In genomic region chr13:34676507-34676906, GRCm38 (mm10) we compare ENCODE assay signal across 18 mouse cellular contexts. TPM values are rescaled to one million over a fixed set of nuclear protein-coding genes. Genes with fewer than 3 reads are reported as not detected.
DNase-seq lines count a peak whose midpoint lies in the region; ATAC-seq and TF ChIP-seq lines count a peak whose summit lies in the region.
"Had no signal": no experiment of that assay in that cellular context is flagged by ENCODE, and none has a peak within 500 bp of the region (broad histone marks: within the 10 kb centered on the region; RNA-seq: fewer than 3 reads in every experiment).

No protein-coding gene starts in this region.

- no peak for DNase-seq in forebrain, embryonic 10.5 days (ENCODE audit: extremely low spot score, low spot score)
- no peak for DNase-seq in layer of hippocampus, adult 2 months (ENCODE audit: low spot score in 2 of 2)
- no peak for DNase-seq in layer of hippocampus, adult 18-20 months (ENCODE audit: low spot score in 2 of 2)
- no peak for DNase-seq in midbrain, embryonic 11.5 days (ENCODE audit: low spot score, missing footprints)
- peak; percentile 73 for DNase-seq in splenic B cell, adult 2 months (ENCODE audit: low read depth, low spot score)
- DNase-seq in urinary bladder, adult 18-20 months (ENCODE audit: low spot score in 2 of 2): no peak
- no peak for DNase-seq in adrenal gland, postnatal 4 days (ENCODE audit: low spot score in 2 of 2)
- DNase-seq: adrenal gland, adult 2 months; cerebellum, adult 9-11 months; kidney, postnatal 14 days; right cerebral cortex, postnatal 14 days had no signal

- no peak for TF ChIP-seq CTCF in layer of hippocampus, adult 2 months (conservative IDR thresholded peaks at IDR 0.05)

- 64% methylated on average over 5 of the region's 5 CpGs for WGBS in forebrain, embryonic 15.5 days
- WGBS in forebrain, embryonic 10.5 days: 78% methylated on average over 5 of the region's 5 CpGs
- WGBS in midbrain, embryonic 11.5 days: 46% methylated on average over 5 of the region's 5 CpGs

- no peak overlapping the region for H3K4me3 ChIP-seq in forebrain, embryonic 15.5 days
- no peak overlapping the region for H3K4me3 ChIP-seq in forebrain, embryonic 10.5 days
- no peak overlapping the region for H3K4me3 ChIP-seq in layer of hippocampus, adult 2 months
- no peak overlapping the region for H3K4me3 ChIP-seq in midbrain, embryonic 11.5 days (ENCODE audit: low read depth, low read length)
- H3K4me3 ChIP-seq: forebrain, embryonic 12.5 days; liver, embryonic 15.5 days; stomach, embryonic 15.5 days had no signal

- no peaks in the 10 kb centered on the region for H3K9me3 ChIP-seq in forebrain, embryonic 15.5 days
- H3K9me3 ChIP-seq in forebrain, embryonic 10.5 days: no peaks in the 10 kb centered on the region
- H3K9me3 ChIP-seq in midbrain, embryonic 11.5 days (ENCODE audit: control insufficient read depth, low read length): no peaks in the 10 kb centered on the region
- H3K9me3 ChIP-seq: forebrain, embryonic 12.5 days; liver, embryonic 15.5 days; stomach, embryonic 15.5 days had no signal

- H3K27me3 ChIP-seq in forebrain, embryonic 15.5 days: no peaks in the 10 kb centered on the region
- H3K27me3 ChIP-seq in forebrain, embryonic 10.5 days (ENCODE audit: poor library complexity, severe bottlenecking): peaks cover 56% of the 10 kb centered on the region
- H3K27me3 ChIP-seq in midbrain, embryonic 11.5 days (ENCODE audit: control insufficient read depth, insufficient read depth, low read length): peaks cover 3% of the 10 kb centered on the region; the same call in 1 of the 2 replicates
- H3K27me3 ChIP-seq in splenic B cell, adult 2 months (ENCODE audit: control insufficient read depth, insufficient read depth, low read length, poor library complexity, severe bottlenecking): no peaks in the 10 kb centered on the region
- H3K27me3 ChIP-seq: liver, embryonic 15.5 days; stomach, embryonic 15.5 days had no signal

- no peak for ATAC-seq in forebrain, embryonic 15.5 days (replicated peaks)
- peak; percentile 35; the same call in 1 of the 2 replicates for ATAC-seq in midbrain, embryonic 11.5 days (ENCODE audit: low FRiP score)
- ATAC-seq: inflammation-experienced regulatory T-cells, adult 6 months had no signal

- peak overlapping the region; percentile 49; the same call in 1 of the 2 replicates for H3K27ac ChIP-seq in forebrain, embryonic 15.5 days (replicated peaks)
- no peak overlapping the region for H3K27ac ChIP-seq in forebrain, embryonic 10.5 days
- peak overlapping the region; percentile 28; the same call in 1 of the 2 replicates for H3K27ac ChIP-seq in layer of hippocampus, adult 2 months
- peak overlapping the region; percentile 42 for H3K27ac ChIP-seq in midbrain, embryonic 11.5 days (ENCODE audit: low read depth, low read length)
- H3K27ac ChIP-seq: forebrain, embryonic 12.5 days; liver, embryonic 15.5 days; stomach, embryonic 15.5 days had no signal

- no peaks in the 10 kb centered on the region for H3K36me3 ChIP-seq in forebrain, embryonic 15.5 days
- H3K36me3 ChIP-seq in forebrain, embryonic 10.5 days (replicated peaks): no peaks in the 10 kb centered on the region
- no peaks in the 10 kb centered on the region for H3K36me3 ChIP-seq in midbrain, embryonic 11.5 days (ENCODE audit: control insufficient read depth, insufficient read depth, low read length)
- no peaks in the 10 kb centered on the region for H3K36me3 ChIP-seq in splenic B cell, adult 2 months (ENCODE audit: control insufficient read depth, insufficient read depth, low read length, poor library complexity, severe bottlenecking)
- H3K36me3 ChIP-seq: forebrain, embryonic 12.5 days; liver, embryonic 15.5 days; stomach, embryonic 15.5 days had no signal

- H3K4me2 ChIP-seq in forebrain, embryonic 15.5 days (replicated peaks): no peak overlapping the region
- no peak overlapping the region for H3K4me2 ChIP-seq in midbrain, embryonic 11.5 days
- H3K4me2 ChIP-seq: forebrain, embryonic 12.5 days; liver, embryonic 15.5 days; stomach, embryonic 15.5 days had no signal

- no peak overlapping the region for H3K9ac ChIP-seq in forebrain, embryonic 15.5 days (replicated peaks)
- no peak overlapping the region for H3K9ac ChIP-seq in midbrain, embryonic 11.5 days (ENCODE audit: low read length)
- H3K9ac ChIP-seq: forebrain, embryonic 12.5 days; liver, embryonic 15.5 days; stomach, embryonic 15.5 days had no signal

- peaks cover 12% of the 10 kb centered on the region for H3K4me1 ChIP-seq in forebrain, embryonic 15.5 days
- H3K4me1 ChIP-seq in forebrain, embryonic 10.5 days: peaks cover 18% of the 10 kb centered on the region
- peaks cover 16% of the 10 kb centered on the region for H3K4me1 ChIP-seq in midbrain, embryonic 11.5 days (ENCODE audit: control insufficient read depth, insufficient read depth, low read length)
- H3K4me1 ChIP-seq: liver, embryonic 15.5 days; stomach, embryonic 15.5 days had no signal

RNA-seq across cellular contexts. Expression of gene Pxdc1, which starts 23.2 kb away (rescaled TPM):
- polyA plus RNA-seq in forebrain, embryonic 15.5 days (2015; fragmentation: Nextera tagmentation; extraction: Ambion mirVana): 5.9 and 7.8 TPM in 2 replicates
- 4.0 and 5.6 TPM in 2 replicates for polyA plus RNA-seq in forebrain, embryonic 10.5 days (2016; fragmentation: Nextera tagmentation; extraction: Ambion mirVana)
- total RNA-seq in layer of hippocampus, adult 2 months (2021): 10 to 100 TPM; 11.8 to 18.4 TPM
- total RNA-seq in layer of hippocampus, adult 18-20 months (2021): 10 to 100 TPM; 11.3 to 13.2 TPM
- polyA plus RNA-seq in midbrain, embryonic 11.5 days (2014; fragmentation: Nextera tagmentation; extraction: Ambion mirVana): 7.0 and 7.4 TPM in 2 replicates
- total RNA-seq in adrenal gland, postnatal 4 days (2021): 1 to 10 TPM; 4.6 to 7.9 TPM

RNA-seq across cellular contexts. Expression of gene Fam50b, which starts 58.1 kb away (rescaled TPM):
- polyA plus RNA-seq in forebrain, embryonic 15.5 days (2015; fragmentation: Nextera tagmentation; extraction: Ambion mirVana): not detected in 2 replicates
- not detected in 2 replicates for polyA plus RNA-seq in forebrain, embryonic 10.5 days (2016; fragmentation: Nextera tagmentation; extraction: Ambion mirVana)
- not detected for total RNA-seq in layer of hippocampus, adult 2 months (2021)
- not detected for total RNA-seq in layer of hippocampus, adult 18-20 months (2021)
- polyA plus RNA-seq in midbrain, embryonic 11.5 days (2014; fragmentation: Nextera tagmentation; extraction: Ambion mirVana): not detected in 2 replicates
- total RNA-seq in adrenal gland, postnatal 4 days (2021): not detected
- total RNA-seq: adrenal gland, adult 2 months; layer of hippocampus, postnatal 14 days had no signal
- polyA plus RNA-seq: adrenal gland, adult 2 months; forebrain, embryonic 12.5 days; inflammation-experienced regulatory T-cells, adult 6 months; limb, embryonic 11.5 days; stomach, embryonic 15.5 days had no signal
